Mouse (Mus musculus) telencephalon, adult 2 months (tissue): ENCODE measurements at regions not wholly inside any gene's neighbourhood (a gene's known extent, or its start where the extent isn't known, plus 50 kb on each side); places are given as distances from the start of the nearest gene placed in this dataset.

Source experiments
- DNase-seq: peaks from one replicate; pipeline ENCODE4 v3.0.0-alpha.2; 2011; ENCODE audit warnings: low read depth, low spot score

DNA sequence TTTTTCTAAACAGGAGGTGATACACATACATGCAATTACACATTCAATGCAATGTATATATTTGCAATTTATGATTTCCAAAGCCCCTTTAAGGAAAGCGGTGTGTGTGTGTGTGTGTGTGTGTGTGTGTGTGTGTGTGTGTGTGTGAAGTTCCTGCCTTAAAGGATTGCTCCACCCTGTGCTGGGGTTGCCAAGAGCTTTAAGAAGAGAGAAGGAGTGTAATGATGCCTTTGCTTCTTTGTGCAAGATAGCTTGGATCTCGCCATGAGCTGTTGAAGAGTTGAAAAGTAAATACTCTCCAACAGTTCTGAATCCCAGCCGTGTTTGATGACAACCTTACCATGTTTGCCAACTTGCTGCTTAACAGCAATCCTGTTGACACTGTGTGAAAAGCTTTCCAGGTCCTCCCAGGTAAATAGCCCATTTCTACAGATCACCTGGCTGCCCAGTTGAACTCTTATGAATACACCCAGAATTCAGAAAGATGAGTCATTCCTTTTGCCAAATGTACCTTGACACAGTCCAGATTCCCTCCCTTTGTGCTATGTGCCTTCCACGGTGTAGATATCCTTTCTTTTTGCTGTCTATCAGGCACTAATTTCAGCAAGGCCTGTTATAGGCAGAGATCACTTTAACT, 216.3 kb downstream of the Ikzf2 start:
- DNase-seq, result no peak

DNA sequence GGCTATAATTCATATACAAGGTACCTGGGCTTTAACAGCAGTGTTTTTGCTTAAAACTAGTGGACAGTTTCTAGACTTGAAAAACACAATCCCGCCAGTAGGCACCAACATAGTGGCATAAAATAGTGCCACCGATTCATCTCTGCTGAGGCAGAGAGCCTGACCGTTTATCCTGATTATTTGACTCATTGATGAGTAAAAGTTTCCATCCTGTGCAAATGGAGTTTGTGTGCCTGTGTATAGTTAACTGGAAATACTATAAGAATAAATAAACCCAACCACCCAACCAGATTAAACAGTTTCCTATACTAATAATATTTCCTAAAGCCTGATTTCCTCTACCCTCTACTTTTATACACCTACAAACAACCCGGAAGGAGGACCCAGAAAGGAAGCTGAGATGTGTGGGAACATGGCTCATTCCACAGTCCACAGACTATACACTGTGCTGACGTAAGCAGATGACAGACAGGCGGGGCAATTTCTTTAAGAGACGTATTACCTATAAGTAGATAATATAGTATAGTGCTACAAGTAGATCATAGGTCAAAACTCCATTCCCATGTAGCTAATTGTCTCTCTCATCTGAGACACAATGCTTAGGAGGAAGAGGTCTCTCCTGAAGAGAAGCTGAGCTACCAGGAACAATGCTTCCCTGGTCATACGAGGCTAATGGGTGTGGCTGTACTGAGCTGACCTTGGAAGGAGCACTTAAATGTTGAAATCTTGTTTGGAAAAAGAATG, 217.7 kb downstream of the Ikzf2 start:
- no peak for DNase-seq

DNA sequence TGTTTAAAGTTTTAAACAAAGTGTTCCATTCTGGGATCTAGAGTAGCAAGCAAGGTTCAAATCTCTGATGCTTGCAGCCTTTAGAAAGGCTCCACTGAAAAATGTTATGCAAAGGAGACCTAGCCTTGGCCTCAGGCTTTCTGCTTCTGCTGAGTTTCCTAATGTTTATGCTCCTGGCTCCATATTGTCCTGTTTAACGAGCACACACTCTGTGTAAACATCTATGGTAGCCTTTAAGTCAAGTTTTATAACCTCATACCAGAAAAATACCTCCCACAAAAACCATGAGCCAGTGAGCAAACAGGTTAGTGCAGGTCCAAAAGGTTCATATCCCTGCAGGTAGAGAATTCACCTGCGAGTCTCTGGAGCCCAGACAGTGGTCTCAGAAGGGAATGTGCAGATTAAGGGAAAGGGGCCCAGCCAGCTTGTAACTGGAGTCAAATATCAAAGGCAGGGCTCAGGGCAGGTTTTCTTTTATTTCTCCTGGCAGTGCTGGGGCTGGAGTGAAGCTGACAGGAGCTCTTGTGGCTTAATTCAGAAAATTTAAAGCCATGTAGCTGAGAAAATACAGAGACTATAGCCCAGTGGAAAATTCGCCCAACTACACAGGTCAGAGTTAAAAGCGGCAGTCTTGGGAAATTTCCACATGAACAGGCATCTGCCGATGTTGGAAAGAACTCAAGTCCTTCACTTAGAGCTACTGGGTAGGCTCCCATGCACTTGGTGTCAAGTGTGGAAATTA, 220.3 kb downstream of the Ikzf2 start:
- no peak for DNase-seq

DNA sequence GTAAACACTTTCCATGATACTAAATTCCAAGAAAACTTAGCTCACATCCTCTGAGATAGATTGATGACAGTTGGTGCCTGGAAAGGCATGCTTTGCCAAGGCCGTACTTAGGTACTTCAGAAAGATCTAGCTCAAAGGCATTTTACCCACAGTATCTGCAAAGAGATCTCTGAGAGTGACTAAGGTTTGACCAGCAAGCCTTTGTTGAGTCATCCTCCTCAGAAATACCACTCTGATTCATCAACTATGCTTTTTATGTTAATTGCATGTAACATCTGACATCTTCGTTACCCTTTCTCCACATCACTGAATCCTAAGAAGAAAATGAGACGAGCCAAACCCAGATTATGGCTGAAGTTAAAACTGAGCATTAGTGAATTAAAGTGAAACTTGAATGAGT, 225.9 kb downstream of the Ikzf2 start:
- no peak for DNase-seq

DNA sequence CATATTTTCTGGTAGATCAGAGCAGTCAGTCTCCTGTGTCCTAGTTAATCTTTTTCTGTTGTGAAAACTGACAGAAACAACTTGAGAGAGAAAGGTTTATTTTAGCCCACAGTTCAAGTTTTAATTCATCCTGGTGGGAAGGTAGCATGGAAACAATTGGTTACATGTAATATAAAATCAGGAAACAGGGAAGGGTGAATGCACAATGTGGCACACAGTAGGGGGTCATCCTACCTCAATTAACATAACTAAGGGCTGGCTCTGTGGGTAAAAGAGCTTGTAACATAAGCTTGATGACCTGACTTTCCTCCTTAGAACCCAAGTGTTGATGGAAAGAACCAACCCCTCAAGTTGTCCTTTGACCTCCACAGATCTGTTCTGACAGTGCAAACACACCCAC, 227.1 kb downstream of the Ikzf2 start:
- no peak for DNase-seq

DNA sequence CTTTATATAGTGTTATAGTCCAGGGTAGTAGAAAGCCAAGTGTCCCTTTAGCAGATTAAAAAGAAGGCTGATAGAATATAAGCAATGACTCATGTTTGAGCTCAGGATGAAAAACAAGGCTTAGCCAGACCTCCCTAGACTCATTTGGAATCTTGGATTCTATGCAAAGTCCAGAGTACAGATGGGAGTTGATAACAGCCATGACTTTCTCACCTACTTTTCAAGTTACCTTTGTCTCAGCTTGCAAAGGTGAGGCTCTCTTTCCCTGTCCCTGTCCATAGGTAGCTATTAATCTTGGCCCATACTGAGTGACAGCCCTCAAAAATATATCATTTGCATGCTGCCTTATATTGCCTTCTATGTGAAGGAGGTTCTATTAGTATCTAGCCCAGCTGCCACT, 229.6 kb downstream of the Ikzf2 start:
- no peak for DNase-seq

DNA sequence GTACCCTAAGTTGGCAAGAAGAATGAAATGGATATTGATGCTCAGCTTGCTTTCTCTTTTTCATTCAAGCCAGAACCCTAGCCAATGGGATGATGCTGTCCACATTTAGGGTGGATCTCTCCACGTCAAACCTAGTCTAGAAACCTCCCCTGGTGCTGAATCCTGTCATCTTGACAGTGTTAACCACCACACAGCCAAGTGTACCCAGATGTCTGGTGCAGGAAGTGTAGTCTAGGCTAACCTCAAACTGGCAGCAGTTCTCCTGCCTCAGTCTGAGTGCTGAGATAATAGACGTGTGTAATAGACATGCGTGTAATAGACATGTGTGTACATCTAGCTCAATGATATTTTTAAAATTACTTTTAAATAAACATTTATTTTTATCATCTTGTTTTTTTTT, 233.1 kb downstream of the Ikzf2 start:
- DNase-seq, result no peak

DNA sequence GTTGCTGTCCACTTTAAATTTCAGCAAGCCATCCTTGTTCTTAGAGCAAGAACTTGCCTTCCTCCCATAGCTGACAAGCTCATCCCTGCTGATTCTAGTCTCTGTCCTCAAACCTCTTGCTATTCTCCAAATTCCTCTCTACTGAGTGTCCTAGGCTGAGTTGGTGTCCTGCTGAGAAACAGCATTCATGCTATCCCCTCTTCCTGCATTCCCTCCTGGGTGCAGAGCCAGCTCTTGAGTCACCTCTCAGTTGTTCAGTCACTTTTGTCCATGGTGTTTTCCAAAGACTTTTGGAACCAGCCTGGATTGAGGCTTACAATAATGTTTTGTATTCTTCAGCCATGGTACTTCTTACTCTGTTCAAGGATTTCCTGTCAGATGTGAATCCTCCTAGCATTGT, 234.1 kb downstream of the Ikzf2 start:
- DNase-seq, result no peak

DNA sequence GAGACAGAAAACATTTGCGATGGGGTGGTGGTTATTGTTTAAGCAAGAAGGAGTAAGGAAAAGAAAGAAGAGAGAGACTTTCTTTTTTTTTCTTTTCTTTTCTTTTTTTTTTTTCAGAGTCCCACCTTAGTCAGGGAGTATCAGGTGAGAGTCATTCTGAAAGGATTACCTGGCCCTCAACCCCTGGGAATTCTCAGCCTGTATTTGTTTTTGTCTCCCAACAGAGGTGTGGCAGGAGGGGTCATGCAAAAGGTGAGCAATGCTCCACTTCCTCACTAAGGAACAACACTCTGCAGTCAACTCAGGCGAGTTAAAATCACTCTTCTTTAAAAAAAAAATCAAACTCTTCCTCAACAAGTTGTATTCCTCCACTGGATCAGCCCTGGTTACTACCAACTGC, 236.6 kb downstream of the Ikzf2 start:
- no peak for DNase-seq

DNA sequence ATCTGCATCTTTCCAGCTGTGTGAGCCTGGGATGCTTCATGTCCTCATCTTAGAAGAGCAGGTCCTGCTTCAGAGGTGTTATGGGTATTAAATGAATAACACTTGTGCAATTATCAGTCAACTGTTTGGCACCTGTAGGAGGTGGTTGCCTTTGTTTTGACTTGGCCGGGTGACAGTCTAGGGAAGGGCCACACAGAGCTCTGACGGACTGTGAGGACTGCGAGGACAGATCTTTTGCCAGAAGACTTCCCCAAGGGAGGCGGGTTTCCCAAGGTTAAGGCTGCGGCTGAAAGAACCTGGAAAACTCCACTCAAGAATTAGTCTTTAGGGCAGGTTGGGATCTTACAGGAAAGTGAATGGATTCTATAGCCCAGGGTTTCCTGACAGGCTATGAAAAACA, 239.8 kb downstream of the Ikzf2 start:
- no peak for DNase-seq

DNA sequence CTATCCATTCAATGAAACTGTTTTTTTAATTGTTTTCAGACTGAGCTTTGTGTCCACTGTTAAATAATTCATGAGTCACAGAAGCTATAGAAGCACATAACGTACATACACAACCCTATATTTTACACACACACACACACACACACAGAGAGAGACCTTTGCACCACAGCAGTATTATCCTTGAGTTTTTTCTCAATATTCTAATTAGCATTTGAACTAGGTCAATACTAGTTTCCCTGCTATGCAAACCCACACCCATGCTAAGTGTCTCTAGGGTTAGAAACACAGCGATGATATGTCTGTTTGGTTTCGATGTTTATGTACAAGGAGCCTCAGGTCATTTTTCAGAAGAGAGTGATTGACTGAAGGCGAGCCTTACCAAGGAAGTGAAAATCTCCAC, 242.3 kb downstream of the Ikzf2 start:
- DNase-seq, result no peak

DNA sequence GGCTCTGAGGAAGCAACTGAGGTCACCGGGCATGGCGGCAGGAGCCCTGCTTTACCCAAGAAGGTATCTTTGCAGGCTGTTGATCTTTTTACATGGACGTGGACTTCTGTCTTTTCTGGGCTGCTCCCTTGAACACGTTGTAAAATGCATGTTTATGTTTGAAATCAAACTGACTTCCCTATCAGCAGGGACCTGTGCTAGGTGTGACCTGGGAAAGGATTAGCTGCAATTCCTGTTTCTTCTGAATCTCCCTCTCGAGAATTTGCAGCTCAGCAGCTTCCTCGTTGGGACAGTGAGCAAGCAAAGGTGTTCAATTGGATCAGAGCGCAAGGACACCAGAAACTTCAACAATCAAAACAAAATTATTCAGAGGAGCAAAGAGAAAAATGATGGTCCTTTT, 243.6 kb downstream of the Ikzf2 start:
- no peak for DNase-seq

DNA sequence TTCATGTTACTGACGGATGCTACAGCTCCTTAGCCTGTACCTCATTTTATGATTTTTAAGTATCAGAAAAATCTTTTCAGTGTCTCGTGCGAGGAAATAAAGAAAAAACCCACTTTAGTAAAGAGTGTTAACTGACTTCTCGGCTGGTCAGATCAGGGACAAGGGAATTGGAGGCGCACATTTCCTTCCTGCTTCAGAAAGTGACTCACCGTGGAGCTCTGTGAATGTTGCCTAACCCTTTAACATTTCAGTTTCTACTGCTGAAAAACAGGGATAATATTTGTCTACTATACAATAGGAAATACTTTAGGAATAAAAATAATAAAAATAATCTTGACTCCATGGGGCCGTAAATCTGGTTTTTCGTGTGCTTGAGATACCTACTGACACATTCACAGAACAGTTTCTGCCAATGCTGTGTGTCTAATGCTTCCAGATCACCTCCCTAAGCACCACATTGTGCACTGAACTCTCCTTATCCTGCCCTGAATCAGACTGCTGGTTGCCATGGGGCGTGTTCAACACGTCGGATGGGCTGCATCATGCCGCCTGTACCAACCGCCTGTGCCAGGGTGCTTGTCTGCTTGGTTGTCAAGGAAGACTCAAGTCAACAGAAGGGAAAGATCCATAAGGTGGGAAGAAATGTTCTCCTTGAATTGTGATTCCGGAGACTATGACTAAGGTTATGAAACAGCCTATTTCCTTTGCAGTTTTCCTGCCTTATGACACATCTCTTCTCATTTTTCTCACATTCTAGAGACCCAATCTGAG, 246.3 kb downstream of the Ikzf2 start:
- DNase-seq, result peak; percentile 27

DNA sequence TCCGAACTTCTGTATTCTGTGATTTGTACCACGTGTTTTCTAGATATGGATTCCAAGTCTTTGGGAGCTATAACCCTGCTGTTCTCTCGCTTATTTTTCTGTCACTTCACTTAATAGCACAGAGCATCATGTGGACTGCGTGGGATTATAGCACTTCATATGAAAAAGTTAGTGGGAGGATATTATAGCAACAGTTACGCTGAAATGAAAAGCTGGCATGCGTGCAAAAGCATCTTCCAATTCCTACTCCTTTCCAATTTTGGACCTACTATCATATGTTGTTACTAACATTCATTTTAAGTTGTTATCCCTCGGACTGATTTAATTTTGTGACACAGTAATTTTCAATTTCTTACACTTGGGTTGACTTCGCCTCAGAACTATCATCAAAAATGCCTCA, 250.0 kb downstream of the Ikzf2 start:
- DNase-seq, result peak; percentile 81

DNA sequence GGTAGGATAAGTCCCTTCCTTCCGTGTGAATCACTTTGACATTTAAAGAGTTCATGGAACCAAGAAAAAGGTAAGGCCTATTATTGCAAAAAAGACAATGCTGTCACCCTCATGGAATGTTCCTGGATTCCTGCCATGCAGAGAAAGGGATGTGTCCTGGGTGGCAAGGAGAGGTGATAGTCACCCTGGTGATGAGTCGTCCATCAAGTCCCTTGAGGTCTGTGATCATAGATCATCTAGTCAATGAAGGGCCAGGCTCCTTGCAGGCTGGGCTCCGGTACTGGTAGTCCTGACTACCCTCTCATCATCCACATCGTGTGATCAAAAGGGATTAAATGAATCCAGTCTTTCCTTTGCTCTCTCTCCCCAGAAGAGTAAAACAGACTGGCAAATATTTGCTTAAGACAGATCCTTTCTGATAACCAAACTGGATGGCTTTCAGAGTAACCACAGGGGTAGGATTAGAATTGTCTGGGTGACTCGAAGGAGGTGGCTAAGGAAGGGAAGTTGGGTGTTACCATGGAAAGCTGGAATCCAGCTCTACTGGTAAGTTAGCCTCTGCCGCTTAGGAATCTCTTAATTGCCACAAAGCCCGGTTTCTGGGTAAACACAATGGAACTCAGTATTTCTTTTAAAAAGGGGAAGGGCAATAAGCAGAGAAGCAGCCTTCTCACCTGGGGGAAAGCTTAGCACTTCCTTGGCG, 253.2 kb downstream of the Ikzf2 start:
- DNase-seq, result no peak

DNA sequence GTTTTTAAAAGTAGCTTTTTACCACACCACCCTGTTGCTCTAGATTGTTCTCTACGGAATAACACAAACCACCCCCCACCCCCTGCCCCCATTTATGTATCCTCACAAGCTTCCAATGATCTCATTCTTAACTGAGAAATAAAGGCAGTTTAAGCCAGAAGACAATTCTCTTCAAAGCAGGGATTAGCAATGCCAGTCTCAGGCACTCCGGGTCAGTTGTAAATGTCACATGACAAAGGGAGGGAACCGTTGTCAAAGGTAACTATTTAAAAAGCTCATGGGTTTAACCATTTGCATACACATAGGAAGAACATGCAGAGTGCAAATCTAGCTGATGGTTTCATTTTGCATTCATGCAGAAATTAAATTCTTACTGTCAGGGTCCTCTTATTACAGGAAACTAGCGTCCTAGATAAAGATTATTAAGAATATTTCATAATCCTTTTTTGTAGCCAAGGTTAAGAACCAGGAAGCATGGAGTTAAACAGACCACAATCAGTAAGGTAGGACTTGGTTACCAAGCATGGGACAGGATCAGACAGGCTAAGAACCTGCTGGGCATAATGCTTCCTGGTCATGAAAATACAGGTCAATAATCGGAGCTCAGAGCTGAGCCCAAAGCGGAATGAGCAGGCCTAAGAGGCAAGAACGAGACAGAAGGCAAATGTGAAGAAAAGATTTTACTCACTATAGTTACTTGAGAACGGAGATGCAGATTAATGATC, 256.2 kb downstream of the Ikzf2 start:
- no peak for DNase-seq

DNA sequence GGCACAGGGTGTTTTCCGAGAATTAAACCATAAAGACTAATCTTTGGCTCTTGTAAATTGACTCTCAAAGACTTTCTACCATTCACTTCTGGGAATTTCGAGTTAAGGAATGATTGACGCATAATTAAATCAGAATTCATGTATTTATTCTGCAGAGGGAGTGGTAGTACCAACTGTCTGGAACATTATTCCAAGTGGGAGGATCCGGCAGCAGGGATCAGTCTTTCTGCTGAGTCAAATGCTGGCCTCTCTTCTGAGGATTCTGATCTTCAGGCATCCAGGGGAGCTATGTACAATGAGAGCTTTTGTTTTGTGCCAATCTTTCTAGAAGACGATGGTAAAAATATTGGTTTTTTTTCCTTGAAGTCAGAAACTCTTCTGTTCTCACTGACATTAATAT, 257.4 kb downstream of the Ikzf2 start:
- no peak for DNase-seq

DNA sequence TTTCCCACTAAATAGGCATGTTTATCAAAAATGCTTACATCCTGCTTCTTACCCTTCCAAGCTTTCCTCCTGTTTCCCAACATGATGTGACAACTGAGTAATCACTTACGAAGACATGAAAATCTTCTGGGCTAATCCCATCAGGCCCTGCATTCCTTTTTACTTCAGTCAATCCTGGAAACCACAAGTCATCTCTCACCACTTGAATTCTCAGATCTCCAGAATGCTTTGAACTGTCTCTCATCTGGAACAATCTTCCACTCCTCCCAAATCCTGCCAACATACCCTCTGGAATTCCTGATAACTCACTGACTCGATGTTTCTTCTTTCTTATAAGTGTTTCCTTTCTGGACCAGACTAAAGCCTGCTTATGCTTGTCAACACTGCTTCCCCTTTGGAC, 289.4 kb downstream of the Ikzf2 start:
- no peak for DNase-seq

DNA sequence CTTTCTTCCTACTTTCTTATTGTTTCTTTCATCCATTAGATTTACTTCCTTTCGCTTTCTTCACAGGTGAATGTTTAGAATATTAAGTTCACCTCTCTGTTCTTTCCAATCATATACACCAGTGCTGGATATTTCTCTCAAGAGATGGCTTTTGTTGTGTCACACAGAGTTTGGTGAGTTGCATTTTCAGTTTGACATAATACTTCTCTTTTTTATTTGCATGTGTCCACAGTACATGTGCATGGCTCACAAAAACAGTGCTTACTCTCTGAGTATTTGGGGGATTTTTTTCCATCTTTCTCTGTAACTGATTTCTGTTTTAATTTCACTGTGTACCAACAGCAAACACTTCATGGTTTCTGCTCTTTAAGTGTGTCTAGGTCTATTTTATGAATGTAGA, 274.5 kb upstream of the Erbb4 start:
- DNase-seq, result no peak

DNA sequence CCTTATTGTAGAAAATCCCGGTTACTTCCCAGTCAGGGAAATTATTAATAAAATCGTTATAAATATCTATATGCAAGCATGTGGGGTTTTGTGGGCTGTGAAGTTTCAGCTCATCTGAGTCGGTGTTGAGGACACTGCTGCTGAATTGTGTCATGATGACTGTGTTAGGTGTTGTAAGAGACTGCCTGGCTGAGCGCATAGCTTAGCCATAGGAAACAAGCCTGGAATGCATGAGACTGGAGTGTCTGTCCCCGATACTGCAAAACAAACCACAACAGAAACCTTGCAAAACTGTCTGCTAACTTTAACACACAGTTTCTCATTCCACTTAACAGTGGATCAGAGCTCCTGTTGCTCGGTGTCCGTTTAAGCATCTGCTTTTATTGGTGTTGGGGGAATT, 271.9 kb upstream of the Erbb4 start:
- no peak for DNase-seq
